Mouse (Mus musculus) gastrocnemius, adult 18-20 months (tissue): ENCODE data around the gene Mb21d2. TPM values are rescaled to one million over a fixed set of nuclear protein-coding genes. Genes with fewer than 3 reads are reported as not detected.

ENCODE experiments used
- DNase-seq: peaks from one replicate; pipeline ENCODE4 v3.0.0; 2021; ENCODE audit warnings: low spot score
- total RNA-seq, 2 experiments: library from RNA; stranded (reverse); gene quantifications; 2 replicates each; pipeline ENCODE4 v1.2.3; 2021

Mb21d2 gene
- total RNA-seq, 2 experiments from 2014 or later: 10.0 to 13.4 TPM

GRCm38 (mm10) chr16:28866584-28867295 lies 62.7 kb downstream of the Mb21d2 start:
- no peak for DNase-seq

GRCm38 (mm10) chr16:28863616-28864015 lies 65.9 kb downstream of the Mb21d2 start:
- DNase-seq: no peak

- DNase-seq: no peak
Measured at GRCm38 (mm10) chr16:28862093-28862492, 67.4 kb downstream of the Mb21d2 start.

GRCm38 (mm10) chr16:28859678-28860077 lies 69.8 kb downstream of the Mb21d2 start:
- no peak for DNase-seq

DNA sequence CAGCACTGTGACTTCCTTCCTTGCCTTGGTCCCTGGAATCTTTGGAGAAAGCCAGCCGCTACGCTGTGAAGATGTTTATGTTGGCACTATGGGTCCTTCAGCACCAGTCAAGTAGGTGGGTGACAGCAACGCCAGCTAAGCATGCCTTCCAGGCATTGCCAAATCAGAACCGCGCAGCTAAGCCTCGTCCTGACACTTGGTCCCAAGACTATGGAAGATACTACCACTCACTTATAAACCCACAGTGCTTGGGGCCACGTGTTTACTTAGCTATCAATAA lies 70.5 kb downstream of the Mb21d2 start:
- DNase-seq: no peak

GRCm38 (mm10) chr16:28858210-28859008 lies 71.1 kb downstream of the Mb21d2 start:
- DNase-seq: no peak

DNA sequence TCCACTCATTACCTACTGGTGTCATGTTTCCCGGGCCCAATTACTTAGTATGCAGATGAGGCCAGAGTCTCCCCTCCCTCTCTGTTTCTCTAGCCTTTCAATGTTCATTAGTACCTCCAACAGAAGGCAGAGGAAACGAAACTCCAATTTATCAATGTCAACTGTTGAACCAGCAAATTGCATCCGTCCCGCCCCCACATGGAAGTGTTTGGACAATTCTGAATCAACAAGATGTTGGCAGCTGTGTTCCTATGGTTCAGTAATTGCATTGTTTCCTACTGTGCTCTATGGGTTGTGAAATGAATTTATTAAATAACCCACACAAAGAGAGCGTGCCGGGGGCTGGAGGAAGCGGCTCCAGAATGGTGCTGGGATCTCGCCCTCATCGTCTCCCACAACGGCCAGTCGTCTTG lies 78.1 kb downstream of the Mb21d2 start:
- no peak for DNase-seq

DNA sequence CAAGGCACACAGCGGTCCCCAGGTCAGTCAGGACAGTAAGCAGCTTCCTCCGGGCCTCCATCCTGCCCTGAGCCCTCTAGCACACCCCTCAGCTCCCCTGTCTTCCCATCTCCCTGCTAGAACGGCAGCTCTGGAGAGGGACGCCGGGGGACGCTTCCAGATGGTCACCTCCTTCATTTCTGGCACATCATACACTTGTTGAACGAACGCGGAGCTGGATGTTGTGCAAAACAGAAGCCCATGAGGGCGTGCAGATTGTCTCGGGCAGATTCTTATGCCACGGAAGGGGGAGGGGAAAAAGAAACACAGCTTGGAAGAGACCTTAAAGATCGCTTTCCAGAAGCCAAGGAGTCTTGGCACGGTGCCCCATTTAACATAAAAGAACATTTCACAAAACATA lies 78.6 kb downstream of the Mb21d2 start:
- DNase-seq: no peak

DNA sequence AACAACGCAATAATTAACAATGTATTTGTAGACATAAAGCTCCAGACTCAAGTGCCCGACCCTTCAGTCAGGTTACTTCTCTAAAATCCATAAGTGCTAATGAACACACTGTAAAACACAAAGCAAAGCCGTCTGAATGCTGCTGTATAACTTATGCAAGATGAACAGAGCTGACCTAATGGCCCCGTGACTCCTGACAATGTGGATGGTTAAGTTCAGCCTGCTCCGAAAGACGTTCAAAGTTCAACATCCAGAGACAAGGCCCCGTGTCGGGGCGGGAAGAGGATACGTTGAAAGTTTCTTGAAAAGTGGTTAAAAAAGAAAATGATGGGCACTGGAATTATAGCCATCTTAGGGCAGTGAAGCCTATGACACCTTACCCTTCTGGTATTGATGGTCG lies 83.3 kb downstream of the Mb21d2 start:
- no peak for DNase-seq

DNA sequence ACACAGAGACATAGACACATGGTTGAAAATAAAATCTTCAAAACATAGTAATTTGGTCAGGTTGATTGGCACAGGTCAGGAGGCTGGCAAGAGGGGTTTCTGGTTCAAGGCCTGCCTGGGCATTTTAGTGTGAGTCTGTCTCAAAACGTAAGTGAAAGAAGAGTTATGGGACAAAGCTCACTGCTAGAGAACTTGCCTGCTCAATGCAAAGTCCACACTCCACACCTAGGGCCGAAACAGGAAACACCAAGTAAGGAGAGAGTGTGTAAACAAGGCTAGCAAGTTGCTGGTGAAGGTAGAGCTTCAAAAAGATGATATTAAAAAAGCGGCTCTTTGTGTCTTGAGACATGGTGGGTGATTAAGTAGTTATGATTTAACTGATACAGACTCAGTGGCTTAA lies 84.1 kb downstream of the Mb21d2 start:
- DNase-seq: no peak

DNA sequence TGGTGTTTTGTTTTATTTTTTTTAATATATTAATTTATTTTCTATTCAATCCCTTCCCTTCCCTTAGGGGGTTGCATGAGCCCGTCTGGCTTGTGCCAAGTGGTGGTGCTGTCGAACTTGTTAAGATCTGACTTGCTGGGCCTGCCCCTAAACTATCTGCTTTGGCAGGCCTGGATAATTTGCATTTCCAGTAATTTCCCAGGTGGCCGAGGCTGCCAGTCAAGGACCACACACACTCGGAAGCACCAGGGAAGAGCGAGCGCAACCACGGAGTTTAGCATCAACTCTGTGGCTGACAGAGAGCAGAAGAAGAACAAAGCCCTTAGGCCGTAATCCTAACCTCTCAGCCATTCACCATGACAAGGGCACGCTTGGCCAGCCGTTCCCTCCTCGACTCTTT lies 88.4 kb downstream of the Mb21d2 start:
- no peak for DNase-seq

DNA sequence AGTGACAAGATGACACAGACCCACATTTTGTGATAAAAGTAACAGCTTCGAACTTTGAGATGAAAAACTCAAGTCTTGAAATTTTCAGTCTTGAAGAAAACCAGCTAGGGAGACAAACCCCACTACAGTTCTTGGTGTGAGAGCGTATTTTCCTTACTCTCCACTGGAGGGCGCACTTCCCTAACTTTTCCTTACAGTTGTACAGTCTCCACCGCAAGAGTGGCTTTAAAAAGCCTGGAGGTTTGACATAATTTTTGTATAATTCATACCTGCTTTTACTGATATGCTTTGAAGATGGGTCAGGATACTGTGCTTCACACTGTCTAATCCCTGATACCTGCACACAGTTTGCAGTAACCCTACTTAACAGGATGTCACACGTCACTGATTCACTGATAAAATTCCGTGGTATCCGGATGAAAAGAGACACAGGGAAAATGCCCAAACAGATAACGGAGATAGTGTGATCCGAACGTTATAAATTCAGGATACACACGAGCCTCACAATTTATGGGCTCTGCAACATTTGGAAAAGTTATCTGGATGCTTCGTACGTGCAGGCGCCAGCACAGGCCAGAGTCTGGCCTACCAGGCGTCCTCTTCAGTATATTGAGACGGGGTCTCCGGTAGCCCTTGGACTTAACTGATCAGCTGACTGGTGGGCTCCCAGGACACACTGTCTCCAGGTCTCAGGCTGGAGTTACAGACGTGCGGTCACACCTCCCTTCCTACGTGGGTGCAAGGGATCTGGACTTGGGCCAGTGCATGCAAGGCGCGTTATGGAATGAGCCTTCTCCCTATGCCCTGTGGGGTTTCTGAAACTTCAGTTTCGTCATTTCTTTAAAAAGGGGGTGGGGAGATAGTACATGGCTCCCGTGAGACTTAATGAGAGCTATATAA lies 89.1 kb downstream of the Mb21d2 start:
- peak; percentile 67 for DNase-seq

DNA sequence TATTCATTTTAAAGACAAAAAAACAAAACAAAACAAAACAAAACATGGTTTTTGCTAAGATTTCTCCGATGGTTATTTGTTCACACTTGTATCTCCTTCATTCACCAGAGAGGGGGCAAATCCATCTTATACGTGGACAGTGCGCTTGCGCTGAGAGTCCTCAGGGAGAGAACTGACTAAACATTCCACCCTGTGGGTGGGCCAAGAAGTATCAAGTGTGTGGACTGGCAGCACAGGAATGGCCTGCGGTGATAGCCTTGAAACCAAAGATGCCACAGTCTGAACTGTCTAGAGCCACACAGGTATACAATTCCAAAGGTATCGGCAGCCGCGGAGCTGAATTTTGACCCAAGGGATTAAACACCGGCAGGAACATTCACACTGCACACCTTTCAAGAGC lies 89.9 kb downstream of the Mb21d2 start:
- DNase-seq: no peak

DNA sequence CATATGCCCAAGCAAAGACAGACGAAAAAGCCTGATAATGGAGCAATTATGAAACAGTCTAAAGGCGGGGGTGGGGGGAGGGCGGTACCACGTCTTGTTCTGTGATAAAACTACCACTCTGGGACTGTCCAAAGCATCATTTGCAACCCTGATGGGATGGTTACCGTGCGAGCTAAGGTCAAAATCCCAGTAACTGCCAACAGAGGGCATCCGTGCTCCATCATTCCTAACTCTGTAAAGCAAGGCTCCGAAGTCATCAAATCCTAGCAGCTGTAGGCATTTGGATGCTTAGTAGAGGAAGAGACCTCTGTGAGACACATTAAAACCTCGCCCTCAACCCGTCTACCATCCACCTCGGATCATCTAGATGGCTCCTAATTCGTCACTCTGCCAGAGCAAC lies 91.5 kb downstream of the Mb21d2 start:
- peak; percentile 52 for DNase-seq

- no peak for DNase-seq
Measured at GRCm38 (mm10) chr16:28832085-28832635, 97.3 kb downstream of the Mb21d2 start.

- no peak for DNase-seq
Measured at GRCm38 (mm10) chr16:28829263-28829955, 100.1 kb downstream of the Mb21d2 start.

- no peak for DNase-seq
Measured at GRCm38 (mm10) chr16:28824781-28825180, 104.7 kb downstream of the Mb21d2 start.

- no peak for DNase-seq
Measured at GRCm38 (mm10) chr16:28821774-28822173, 107.7 kb downstream of the Mb21d2 start.

GRCm38 (mm10) chr16:28818749-28819285 lies 110.7 kb downstream of the Mb21d2 start:
- DNase-seq: no peak

DNA sequence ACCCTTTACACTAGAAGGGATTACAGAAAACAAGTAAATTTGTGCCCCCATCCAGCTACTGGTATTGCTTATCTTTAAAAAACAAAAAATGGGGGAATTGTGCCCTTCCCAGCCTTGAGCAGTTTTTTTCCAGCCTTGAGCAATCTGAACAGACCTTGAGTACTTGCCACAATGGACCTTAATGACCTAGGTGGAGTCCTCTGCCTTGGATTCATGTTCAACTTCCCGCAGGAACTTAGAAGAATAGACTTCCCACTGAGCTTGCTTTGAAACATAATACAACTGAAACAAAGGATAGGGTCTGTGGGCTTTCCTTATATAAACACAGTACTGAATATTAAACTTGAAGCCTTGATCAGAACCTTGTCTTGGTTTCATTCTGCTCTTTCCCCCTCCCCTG lies 116.2 kb downstream of the Mb21d2 start:
- no peak for DNase-seq

DNA sequence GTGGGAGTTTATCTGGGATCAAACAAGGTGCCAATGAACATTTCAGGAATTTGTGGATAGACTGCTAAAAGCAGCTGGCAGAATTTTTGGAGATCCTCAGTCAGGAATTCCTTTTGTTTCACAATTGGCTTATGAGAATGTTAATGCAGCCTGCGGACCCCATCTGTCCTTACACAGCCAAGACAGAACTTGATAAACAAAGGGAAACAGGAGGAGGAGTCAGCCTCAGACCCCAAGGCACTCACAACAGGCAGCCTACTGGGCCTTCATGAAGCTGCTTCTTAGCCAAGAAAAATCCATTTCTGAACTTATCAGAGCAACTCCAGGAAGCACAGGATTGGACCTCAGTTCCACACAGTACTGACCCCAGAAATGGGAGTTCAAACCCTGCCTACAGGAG lies 120.4 kb downstream of the Mb21d2 start:
- no peak for DNase-seq
